Mouse (Mus musculus) left cerebral cortex, adult 11 months (tissue): ENCODE results near the gene Krt18.

Experiments used
- DNase-seq: peaks from one replicate; pipeline ENCODE4 v3.0.0; 2022; ENCODE audit warnings: low spot score

Gene Krt18

DNA sequence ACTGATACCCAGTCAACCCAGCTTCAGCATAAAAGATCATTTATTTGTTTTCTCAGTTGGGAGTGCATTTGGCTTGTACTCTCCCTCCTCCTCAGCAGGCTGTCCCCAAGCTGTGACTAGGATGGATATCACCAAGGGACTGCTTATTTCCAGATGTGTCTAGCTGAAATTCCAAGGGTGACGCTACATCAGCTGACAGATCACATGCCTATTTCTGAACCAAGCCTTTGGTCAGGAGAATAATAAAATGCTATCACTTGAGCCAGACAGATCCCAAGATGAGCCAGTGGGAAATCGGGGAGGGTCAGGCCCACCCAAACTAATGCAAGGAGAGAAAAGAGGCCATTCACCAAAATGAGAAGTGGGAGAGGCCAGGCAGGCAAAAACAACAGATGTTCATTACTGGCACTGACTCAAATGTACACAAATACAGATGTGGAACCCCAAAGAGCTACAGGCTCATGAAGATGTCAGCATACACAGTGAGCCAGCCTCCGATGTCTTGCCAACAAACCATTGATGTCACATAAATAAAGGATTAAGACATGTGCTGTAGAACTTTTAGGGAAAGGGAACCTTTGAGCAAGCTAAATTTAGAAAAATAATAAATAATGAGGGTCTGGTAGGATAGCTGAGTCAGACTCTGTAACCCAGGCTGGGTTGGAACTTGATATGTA is 17.3 kb upstream of the Krt18 start:
- no peak for DNase-seq

DNA sequence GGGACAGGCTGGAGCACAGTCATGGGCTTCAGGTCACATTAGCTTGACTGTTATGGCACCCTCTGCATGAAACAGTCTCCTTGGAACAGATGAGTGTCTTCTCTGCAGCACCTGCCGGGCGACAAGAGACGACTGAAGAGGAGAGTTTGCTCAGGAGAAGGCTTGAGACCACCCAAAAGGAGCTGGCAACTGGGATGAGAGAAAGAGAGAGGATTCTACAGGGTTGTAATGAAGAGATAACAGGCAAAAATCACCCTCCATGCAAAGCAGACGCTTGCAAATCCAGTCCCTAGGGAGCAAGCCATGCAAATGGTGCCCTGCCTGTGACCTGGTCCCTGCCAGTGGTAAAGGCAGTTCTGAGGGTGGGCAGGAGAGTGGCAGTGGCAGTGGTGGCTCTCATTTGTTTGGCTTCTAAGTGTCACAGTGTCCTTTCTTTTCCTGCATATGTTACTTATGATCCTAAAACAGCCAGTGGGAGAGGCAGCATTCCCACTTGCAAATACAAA is 15.7 kb upstream of the Krt18 start:
- DNase-seq, result no peak

DNA sequence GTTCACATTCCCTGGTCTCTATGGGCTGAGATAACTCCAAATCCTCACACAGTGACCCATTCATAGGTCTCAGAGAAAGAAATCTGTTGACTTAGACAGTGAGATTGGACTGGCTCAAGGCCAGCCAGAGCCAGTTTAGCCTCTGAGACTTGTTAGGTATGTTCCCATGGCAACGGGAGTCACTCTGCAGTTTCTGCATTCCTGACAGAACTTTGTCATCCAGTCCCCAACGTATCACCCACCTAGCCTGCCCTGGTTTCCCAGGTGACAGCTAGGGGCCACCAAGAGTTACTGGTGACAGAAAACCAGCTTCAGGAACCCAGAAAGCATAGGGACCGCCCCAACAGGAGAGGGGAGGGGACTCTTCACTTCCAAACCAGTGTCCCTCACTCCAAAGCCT is 14.3 kb upstream of the Krt18 start:
- DNase-seq, result no peak

DNA sequence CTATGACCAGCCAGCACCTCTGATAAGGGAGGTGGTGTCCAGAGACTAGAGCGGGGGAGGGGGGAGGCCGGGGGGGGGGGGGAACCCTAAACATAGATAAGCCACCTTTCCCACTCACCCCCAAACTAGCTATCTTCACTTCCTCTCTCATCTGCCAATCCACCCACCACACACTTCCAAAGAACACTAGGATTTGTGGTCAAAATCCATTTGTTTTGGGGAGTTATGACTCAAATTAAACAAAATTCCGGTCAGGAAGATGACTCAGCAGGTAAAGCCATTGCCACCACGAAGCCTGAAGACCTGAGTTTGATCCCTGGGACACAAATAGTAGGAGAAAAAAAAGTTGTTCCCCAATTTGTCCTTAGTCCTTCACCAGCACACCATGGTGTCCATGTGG is 13.1 kb upstream of the Krt18 start:
- DNase-seq, result no peak

DNA sequence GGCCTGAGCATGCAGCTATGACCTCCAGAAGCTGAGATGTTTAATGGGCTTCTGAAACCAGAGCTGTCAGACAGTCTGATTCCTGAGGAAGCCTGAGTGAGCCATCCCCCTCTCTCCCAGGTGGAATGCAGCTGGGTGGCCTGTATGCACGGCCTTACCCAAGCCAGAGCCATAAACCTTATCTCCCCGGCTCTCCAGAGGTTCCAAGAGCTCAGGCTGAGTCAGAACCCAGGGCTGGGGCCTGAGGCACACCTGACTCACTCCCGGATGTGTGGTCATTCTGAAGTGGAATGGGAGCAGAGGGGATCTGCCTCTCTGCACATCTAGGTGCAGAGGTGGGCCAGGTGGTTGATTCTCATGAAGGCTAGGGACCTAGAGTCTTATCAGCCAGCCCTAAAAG is 11.9 kb upstream of the Krt18 start:
- no peak for DNase-seq

DNA sequence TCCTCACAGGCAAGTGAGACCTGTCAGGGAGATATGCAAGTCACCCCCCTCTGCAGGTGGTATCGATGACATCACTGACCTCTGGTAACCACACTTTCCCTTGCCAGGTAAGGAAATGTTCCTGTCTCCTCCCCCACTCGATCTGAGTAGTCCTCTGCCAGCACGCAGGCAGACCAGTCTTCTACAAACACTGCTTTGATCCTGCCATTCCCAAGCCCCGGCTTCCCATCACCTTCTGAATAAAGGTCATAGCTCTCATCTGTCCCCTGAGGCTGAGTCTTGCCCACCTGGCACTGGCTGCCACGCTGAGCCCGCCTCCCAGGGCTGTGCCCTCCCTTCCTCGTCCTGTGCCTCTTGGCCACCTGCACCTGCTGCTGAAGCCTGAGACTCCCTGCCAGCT is 11.2 kb upstream of the Krt18 start:
- DNase-seq, result no peak

DNA sequence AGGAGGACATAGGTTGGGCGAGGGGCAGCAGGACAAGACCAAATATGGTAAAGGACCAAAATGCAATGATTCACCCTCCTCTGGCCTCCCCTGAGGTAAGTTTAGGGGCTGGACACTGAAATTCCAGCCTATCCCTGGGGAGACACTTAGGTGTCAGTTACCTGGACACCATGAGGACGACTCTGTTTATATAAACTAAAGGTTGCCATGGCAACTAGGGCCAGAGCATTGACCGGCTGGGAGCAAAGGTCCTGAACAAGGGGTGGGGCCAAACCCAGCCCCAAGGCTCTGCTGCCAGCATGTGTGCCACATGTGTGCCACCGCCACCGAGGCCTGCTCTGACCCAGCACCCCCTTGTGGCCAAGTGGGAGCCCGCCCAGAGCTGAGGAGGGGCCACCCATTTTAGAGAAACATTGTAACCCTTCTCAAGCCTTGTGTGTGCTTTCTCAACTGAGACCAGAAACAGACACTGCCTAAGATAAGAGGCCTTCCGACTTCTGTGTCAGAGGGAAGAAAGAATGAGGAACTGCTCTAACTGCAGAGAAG is 10.0 kb upstream of the Krt18 start:
- no peak for DNase-seq

DNA sequence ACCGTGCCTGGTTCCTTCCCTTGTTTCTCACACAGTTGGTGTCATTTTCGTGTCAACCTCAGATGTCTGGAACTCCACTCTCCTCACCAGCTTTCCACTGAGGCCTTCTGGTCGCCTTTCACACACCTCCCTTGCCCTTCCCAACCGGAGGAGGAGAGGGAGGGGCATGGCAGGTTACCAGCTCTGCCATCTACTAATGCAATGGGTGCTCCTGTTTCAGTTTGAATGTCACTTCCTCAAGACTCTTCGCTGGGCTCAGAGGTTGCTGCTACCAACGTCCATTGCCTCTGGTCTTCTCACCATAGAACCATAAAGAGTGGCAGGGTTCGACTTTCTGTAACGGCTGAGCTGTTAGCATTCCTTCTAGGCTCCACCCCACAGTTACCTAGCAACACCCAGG is 5.5 kb upstream of the Krt18 start:
- DNase-seq, result no peak

DNA sequence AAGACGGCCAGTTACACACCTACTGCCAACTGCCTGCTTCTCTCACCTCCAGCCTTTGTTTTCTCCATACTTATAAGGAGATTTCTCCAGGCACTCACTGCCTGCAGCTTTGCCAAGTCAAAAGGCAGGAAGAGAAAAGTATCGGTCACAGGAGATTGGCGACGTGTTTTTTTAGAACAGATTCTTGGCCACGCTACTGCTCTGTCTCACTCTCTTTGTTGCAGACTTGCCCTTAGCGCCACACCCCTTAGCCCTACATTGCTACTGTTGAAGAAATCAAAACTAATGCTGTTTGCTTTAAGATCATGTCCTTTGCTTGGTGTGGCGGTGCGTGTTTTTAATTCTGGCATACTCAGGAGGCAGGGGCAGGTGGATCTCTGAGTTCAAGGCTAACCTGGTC is 4.1 kb upstream of the Krt18 start:
- DNase-seq, result no peak

DNA sequence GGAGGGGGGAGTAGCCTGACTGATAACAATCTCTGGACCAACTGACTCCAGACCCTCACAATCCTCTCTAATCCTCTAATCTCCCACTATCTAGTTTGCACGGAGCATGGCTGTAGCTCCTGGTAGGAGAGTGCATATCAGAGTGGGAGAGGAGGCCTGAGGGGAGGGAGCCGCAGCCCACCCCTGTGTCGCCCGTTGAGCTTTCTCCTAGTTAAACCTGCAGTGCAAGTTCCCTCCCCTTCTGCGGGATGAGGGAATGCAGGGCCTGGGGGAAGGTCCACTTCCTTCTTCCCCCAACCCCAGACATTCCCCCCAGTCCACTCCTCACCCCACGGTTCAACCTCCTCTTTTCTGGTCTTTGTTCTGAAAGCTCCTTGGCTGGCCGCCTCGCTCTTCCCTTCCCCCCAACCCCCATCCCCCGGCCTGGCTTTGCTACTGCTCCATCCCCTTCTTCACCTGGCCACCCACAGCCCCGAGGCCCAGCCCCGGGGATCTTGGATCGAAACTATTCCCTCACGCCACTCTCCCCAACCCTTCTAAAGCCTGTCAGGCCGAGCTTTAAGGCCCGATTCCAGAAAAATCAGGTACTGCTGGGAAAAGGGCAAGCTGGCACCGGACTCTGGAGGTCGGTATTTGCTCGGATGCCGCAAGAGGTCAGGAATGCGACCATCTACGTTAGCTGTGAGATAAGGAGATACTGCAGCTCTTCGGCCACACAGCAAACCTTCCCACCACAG is 2.7 kb upstream of the Krt18 start:
- DNase-seq, result no peak

DNA sequence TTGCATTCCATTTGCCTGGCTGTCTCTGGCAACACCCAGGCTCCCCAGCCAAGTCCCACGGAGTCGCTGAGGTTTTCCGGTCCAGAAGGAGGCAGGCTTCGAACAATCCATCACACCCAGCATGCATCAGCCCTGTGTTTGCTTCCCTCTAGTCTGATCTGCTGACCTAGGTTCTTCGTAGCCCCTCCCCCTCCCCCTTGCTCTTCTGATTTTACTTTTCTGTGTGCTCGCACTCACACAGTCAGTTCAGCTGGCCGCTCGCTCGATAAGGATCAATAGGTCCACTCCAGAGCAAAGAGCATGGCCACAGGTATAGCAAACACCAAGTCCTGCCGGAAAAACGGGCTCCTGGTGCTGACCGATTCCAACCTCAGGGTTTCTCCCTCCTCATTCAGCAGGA is 1.6 kb upstream of the Krt18 start:
- no peak for DNase-seq

DNA sequence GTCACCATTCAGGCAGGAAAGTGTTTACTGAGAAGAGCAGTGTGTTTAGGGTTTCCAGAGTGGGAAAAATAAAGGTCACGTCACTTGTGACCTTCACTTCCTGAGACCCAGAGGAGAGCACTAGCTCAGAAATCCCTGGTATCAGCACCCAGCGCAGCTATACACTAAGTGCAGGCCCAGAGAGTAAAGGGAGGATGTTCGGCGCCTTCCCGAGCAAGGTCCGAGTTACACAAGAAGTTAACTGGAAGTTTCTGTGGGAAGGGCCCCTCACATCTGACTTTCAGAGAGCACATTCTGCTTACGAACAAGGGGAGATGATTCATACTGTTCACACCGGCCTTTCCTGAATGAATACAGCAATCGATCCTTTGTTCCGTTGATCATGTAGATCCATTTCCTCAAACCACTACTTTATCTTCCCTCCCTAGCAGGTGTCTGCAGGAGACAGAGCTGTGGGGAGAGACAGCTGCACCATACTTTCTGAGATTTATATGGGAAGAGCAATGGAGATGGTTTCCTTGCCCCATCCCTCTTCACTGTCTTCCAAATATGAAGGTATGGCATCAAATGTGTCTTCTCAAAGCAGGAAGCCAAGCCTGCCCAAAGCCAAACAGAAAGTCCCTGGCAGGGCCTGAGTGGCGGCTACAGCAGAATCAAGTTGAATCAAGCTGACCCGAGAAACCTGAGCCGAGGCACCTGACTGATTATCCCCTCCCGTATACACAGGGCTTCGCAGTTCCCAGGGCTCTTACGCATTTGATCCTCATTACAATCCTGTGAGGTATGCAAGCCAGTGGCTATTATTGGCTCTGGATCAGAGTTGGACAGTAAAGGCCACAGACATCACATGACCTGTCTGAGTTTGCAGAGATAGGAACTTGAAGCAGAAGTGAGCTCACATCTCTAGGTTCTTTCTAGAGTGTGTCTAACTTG is 6.4 kb downstream of the Krt18 start:
- no peak for DNase-seq

DNA sequence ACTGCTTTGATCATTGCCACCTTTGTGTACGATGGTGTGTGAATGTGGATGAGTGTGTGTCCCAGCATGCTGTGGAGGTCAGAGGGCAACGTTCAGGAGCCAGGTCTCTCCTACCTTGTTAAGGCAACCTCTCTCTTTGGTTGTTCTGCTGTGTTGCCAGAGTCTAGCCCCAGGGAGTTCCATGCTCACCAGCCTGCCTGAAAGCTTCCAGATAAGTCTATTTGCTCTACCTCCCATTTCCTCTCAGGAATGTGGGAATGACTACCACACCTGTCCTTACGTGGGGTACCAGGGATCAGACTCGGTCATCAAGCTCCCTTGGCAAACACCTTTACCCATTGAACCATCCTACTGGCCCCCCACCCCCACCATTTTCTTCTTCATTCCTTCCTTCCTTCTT is 12.3 kb downstream of the Krt18 start:
- no peak for DNase-seq

DNA sequence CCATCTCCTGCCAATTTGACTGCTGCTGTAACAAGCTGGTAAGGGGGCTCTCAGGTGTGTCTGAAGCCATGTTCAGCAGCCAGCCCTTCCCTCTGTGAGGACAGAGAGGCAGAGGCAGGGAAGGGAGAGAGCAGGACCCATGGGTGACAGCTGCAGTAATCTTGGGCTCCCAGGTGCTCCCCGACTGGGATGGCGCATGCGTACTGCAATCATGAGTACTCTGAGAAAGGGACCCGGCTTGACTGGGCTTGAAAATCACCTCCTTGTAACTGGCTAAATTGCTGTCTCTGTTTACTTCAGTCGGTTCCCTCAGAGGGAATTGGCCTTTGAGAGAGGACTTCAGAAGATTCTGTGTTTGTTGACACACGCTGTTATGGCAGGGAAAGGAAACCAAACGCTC is 14.0 kb downstream of the Krt18 start:
- no peak for DNase-seq

DNA sequence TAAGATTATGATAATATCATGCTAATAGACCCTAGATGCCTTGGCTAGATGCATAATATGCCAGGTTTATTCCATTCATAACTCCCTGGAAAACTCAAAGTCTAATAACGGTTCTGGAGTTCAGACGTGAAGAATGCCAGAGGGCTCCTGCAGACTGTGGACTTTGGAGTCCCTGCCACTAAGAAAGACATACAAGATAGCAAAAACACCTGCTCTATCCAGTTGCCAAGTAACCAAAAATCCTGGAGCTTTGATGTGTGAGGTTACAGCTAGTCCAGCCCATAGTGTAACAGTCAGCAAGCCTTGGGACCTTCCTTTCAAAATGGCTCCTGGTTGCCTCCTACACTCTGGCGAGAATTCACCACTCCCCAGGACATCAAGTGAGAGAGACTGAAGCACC is 16.8 kb downstream of the Krt18 start:
- no peak for DNase-seq

DNA sequence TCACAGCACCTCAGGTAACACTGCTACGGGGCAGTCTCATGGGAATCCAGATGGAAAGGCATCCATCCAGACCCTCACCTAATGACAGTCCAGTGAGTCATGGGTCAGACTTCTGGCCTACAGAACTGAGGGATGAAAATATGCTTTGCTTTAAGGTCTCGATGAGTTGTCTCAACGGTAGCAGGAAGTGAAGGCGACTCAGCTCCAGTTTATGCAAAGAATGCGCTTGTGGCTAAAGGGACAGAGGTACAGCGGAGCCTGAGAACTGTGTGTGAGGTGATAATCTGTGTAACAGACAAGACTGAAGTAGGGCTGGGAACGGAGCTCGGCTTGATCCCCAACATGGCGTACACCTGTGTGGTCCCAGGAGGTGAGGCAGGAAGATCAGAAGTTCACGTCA is 17.7 kb downstream of the Krt18 start:
- no peak for DNase-seq

DNA sequence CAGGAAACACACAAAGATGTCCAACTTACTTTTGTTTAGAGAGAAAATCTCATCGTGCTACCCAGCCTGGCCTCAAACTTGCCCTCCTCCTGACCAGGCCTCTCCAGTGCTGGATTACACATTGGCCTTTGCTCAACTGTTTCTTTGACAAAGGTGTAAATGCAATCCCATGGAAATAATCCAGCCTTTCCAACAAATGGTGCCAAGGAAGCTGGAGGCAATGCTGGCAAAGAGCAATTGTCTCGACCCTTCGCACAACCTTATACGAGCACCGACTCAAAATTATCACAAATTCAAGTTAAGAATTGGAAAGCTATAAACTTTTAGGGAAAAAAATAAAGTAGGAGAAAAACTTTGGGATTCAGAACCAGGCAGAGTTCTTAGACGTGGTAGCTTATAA is 20.0 kb downstream of the Krt18 start:
- no peak for DNase-seq

DNA sequence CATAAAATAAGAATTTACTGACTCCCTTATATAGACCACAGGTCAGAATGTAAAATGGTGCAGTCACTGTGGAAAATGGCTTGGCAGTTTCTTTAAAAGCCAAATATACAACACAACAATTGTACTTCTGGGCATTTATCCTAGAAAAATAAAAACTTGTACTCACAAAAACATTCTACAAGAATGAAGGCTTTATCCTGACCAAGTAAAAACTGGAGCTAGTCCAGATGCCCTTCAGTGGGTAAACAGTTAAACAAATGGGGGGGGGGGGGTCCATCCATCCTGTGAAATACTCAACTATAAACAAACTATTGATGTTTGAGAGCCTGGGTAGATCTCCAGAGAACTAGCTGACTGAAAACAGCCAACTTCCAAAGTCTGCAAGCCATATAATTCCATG is 21.9 kb downstream of the Krt18 start:
- no peak for DNase-seq

DNA sequence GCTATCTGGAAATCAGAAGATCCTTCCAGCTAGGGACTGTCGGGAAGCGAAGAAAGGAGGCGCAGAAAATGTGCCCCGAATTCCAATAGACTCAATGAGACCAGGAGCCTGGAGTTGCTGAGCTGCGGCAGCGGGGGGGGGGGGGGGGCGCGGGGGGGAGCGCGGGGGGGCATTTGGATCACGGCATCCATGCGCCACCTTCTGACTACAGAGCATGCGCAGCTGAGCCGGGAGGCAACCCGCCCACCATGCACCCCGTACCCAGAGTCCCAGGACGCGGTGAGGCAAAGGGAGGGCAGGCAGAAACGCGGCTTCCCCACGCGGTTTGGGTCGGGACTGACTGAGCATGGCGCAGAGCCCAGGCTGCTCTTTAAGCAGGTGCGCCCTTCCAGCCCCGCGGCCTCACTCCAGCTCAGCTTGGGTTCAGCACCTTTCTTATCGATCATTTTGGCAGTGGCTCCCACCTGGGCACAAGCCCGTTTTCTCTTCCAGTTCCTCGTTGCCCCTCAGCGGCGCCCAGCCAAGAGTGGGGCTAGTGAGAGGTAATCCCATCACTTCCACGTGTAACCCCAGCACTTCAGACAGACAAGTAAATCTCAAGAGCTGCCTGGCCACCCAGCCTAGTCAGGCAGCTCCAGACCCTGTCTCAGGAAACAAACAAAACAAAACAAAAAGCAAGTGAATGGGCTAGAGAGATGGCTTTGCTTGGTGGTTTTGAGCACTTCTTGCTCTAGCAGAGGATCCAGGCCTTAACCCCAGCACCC is 24.1 kb downstream of the Krt18 start:
- no peak for DNase-seq

DNA sequence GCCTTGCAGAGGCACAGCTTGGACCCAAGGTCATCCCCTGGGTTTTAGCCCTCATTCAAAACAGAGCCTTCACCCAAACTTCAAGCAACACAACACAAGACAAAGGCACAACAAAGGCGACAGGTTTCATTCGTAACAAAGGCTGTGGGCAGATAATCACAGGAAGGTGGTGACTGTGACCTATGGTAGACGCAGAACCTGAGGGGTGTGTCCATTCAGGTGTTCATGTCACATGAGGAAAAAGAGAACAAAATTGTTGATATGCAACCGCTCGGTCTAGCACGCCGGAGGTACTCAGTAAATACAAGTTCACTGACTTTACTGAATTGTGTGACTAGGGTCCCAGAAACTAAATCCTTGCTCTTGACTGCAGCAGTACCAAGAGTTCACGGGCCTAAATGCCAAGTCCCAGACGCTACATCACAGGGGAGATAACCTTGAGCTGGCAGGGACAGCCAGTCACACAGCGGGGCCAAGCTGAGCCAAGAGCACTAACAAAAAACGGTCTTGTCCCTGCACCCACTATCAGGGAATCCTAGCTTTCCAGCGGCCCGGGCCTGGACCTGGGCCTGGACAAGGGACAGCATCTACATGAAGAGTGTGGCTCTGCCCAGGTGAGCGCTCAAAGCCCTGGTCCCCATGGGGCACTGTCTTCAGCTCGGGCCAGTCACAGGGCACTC is 28.7 kb downstream of the Krt18 start:
- no peak for DNase-seq

DNA sequence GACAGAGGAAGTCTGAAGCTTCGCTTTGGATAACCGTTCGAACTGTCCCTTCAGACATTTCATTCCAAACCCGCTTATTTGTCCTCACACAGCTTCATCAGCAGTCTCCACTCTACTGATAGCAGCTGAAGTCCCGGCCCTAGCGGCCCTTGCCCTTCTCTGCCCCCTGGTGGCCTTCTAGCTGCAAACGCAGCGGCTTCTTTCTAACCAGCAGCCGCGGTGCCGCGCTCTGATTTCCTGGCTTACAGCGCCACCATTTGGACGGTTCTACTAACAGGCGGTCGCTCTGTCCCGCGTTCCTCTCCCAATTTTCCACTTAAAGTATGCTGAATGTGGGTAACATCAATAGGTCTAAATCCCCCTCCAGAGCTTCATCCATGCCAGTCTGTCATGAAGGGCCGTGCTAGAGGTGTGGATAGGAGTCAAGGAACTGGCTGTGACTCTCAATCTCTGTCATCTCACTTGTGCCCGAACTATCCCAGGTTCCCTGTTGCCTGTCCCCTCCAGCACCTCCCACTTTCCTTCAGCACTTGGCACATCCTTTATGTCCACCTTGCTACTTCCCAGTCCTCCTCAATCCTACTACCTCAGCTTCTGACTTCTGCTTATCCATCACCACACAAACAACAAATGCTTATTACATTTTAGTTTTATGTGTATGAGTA is 37.8 kb downstream of the Krt18 start:
- DNase-seq, result peak; percentile 89
